Mouse (Mus musculus): ENCODE results near the gene H2-Ke6. TPM values are rescaled to one million over a fixed set of nuclear protein-coding genes. Genes with fewer than 3 reads are reported as not detected.

Gene H2-Ke6
- total RNA-seq (2021): 10 to 100 TPM; 69.9 to 82.3 TPM
- long read RNA-seq, experiment 1, transcript H2-Ke6-201 (9 exons, 965 nt): major isoform, 46 of 89 reads
- long read RNA-seq, experiment 1, transcript H2-Ke6-212 (8 exons, 1,133 nt): minor isoform, 8 of 89 reads
- long read RNA-seq, experiment 1, partial matches to known transcripts: 28 of 89 reads
- long read RNA-seq, experiment 1, other reads (novel, unspliced or antisense): 6 of 89 reads
- long read RNA-seq, experiment 2, transcript H2-Ke6-212 (8 exons, 1,133 nt): minor isoform, 6 of 70 reads
- long read RNA-seq, experiment 2, transcript H2-Ke6-201 (9 exons, 965 nt): major isoform, 52 of 70 reads
- long read RNA-seq, experiment 2, partial matches to known transcripts: 4 of 70 reads
- long read RNA-seq, experiment 2, other reads (novel, unspliced or antisense): 7 of 70 reads

GRCm38 (mm10) chr17:34027656-34028223 lies at the start of gene H2-Ke6:
Gene H2-Ke6, minus strand, starts transcription at chr17:34028060.
- intact Hi-C loops (cut with DNase I): no loop called here
- Histone ChIP-seq H3K4me3 (peak within 1 kb of the TSS; percentile 94), H3K27ac (peak within 1 kb of the TSS; percentile 94)
- peak; percentile 38 for TF ChIP-seq CTCF (IDR thresholded peaks at IDR 0.05)
- peak; percentile 95 for DNase-seq

DNA sequence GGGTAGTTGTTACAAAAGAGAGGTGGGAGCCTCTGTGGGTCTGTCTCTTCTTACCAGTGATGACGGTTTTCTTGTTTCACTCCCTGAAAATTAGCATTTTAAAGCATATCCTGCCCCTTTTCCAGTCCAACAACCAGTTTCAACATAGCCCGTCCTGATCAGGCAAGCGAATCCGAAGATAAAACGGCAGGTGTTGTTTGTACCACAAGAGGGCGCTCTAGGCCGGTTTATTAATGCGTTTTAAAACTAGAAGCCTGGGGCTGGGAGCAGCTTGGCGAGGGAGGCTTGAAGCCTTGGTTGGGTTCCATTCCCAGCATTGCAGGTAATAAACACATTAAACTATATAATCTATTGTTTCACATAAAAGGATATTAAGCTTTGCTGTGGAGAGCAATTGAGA lies 49.7 kb upstream of the H2-Ke6 start:
- peak; percentile 79 for TF ChIP-seq CTCF (IDR thresholded peaks at IDR 0.05)
- H3K27ac ChIP-seq: no peak overlapping the region
- peak; percentile 64 for DNase-seq
- intact Hi-C loops (cut with DNase I): loop anchor here (1.0 kb wide), 1 partner anchor 92 kb away; no protein-coding TSS in a partner anchor
- peak overlapping the region; percentile 51 for H3K4me3 ChIP-seq

- Histone ChIP-seq H3K27ac (no peak overlapping the region), H3K4me3 (no peak overlapping the region)
- peak; percentile 71 for DNase-seq
- intact Hi-C loops (cut with DNase I): no loop called here
- peak; percentile 81 for TF ChIP-seq CTCF (IDR thresholded peaks at IDR 0.05)
These were observed 47.4 kb upstream of the H2-Ke6 start for GRCm38 (mm10) chr17:34075271-34075670.

- TF ChIP-seq CTCF (IDR thresholded peaks at IDR 0.05): no peak
- Histone ChIP-seq H3K4me3 (no peak overlapping the region), H3K27ac (no peak overlapping the region)
- DNase-seq: no peak
- intact Hi-C loops (cut with DNase I): no loop called here
These were observed 44.2 kb upstream of the H2-Ke6 start for GRCm38 (mm10) chr17:34072091-34072490.

- no peak overlapping the region for H3K4me3 ChIP-seq
- intact Hi-C loops (cut with DNase I): no loop called here
- DNase-seq: no peak
- H3K27ac ChIP-seq: no peak overlapping the region
- TF ChIP-seq CTCF (IDR thresholded peaks at IDR 0.05): no peak
These were observed 41.0 kb upstream of the H2-Ke6 start for GRCm38 (mm10) chr17:34068864-34069263.

GRCm38 (mm10) chr17:34057224-34057623 lies 29.4 kb upstream of the H2-Ke6 start:
- intact Hi-C loops (cut with DNase I): no loop called here
- Histone ChIP-seq H3K4me3 (no peak overlapping the region), H3K27ac (no peak overlapping the region)
- no peak for TF ChIP-seq CTCF (IDR thresholded peaks at IDR 0.05)
- no peak for DNase-seq

DNA sequence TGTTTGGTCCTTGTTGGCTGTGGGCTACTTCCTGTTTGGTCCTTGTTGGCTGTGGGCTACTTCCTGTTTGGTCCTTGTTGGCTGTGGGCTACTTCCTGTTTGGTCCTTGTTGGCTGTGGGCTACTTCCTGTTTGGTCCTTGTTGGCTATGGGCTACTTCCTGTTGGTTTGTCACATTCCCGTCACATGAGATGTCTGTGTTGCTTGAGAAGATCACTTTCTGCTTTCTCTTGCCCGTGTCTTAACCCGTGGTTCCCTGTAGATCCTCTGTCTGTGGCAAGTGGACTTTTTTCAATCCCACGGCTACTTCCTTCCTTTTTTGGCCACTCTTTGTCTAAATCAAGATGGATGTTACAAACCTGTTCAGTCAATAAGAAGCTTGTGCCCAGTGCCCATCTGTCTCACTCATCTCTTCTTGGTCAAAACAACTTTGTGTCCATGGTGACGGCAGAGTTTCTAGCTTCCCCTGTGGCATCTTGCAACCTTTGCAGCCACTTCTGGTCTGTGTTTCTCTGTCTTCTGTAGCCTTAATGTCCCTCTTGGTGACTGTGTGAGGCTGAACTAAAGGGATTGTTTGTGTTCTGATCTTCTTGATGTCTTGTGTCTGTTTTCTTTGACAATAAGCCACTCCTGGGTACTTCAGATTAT lies 19.7 kb upstream of the H2-Ke6 start:
- no peak overlapping the region for H3K27ac ChIP-seq
- intact Hi-C loops (cut with DNase I): no loop called here
- no peak overlapping the region for H3K4me3 ChIP-seq
- no peak for TF ChIP-seq CTCF (IDR thresholded peaks at IDR 0.05)
- DNase-seq: no peak

DNA sequence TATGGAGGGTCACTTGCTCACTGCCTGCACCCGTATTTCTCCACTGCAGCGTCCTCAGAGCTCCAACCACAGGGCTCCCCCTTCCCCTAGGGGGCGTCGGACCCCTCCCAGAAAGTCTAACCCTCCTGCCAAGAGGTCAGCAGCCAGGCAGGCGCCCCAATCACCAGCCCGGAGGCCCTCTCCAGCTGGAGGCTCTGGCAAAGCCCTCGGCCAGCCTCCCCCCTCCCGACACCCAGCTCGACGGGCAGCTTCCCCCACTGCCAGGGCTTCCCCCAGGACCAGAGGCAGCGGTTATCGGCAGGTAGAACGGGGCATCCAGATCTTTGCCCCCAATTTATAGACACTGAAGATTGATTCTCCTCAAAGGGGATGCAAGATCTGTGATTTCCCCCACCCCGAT lies 18.1 kb upstream of the H2-Ke6 start:
- no peak for TF ChIP-seq CTCF (IDR thresholded peaks at IDR 0.05)
- Histone ChIP-seq H3K27ac (no peak overlapping the region), H3K4me3 (no peak overlapping the region)
- intact Hi-C loops (cut with DNase I): no loop called here
- DNase-seq: no peak

DNA sequence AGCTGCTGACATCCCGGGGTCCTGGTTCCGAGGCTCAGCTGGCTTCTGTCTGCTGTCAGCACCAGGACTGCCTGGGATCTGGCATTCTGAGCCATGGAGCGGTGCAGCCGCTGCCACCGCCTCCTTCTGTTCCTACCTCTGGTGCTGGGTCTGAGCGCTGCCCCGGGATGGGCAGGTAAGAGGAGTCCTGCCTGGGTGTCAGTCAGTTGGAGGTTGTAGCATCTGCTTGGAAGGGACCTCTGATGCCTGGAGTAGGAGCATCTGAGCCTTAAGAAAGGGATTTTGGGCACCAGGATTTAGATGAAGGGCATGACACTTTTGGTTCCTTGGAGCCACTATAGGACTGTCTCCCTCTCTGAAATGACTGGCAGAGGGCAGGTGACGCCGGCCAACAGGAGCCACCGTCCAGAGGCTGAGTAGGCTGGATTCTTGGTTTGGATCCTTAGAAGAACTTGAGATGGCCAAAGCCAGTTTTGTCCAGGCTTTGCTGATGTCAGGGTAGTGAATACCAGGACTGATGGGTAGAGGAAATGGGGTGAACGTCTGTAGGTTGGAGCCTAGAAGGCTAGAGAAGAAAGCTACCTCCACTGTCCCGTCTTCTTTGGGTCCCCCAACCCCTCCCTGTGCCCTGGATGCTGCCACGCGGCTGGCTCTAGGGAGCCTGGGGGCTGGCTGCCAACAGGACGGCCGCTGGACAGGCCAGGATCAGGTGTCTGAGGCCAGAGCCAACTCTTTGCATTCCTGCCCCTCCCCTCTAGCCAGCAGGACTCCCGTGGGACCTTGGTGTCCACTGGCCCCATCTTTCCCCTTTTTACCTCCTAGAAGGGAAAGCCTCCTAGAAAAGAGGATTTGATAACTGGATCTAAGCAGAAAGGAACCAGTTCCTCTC lies 11.9 kb upstream of the H2-Ke6 start:
- peak; percentile 94 for DNase-seq
- intact Hi-C loops (cut with DNase I): loop anchor here (5.0 kb wide), 1 partner anchor 67 kb away; no protein-coding TSS in a partner anchor
- Histone ChIP-seq H3K27ac (peak overlapping the region; percentile 81), H3K4me3 (peak overlapping the region; percentile 57)
- no peak for TF ChIP-seq CTCF (IDR thresholded peaks at IDR 0.05)

DNA sequence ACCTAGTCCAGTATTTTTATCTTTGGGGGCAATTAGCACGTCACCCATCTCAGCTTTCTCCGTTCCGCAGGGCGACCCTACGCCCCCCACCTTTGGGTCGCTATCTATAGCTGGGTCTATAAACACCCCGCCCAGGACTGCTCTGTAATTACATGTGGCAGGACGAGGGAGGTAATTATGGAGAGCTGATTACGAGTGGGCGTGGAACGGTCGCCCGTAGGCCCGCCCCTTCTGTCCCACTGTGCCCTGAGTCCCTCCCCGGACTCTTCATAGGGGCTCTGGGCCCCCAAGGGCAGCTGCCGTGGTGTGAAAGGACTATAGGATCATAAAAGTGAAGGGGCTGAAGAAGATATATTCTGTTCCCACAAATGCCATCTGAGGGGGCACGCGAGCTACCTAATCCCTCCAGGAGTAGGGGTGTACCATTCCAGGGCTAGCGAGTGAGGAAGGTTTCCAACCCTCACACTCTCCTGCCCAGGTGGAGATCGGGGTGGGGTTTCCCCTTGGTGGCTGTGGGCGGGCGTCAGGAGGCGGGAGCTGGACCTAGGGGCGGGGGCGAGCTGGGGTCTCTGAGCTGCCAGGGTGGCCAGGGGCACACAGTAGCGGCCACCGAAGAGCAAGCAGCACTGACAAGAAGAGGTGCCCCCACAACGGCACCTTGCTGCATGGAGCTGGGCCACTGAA lies 11.2 kb upstream of the H2-Ke6 start, which contains the start of gene Col11a2:
TSS of gene Col11a2 (plus strand) at position 560 of the 684 bp plus-strand sequence.
- peak; percentile 49 for DNase-seq
- H3K27ac ChIP-seq: peak within 1 kb of the TSS; percentile 81

GRCm38 (mm10) chr17:34038440-34038839 lies 10.6 kb upstream of the H2-Ke6 start:
- peak overlapping the region; percentile 57 for H3K4me3 ChIP-seq
- intact Hi-C loops (cut with DNase I): loop anchor here (5.0 kb wide), 1 partner anchor 69 kb away; no protein-coding TSS in a partner anchor
- peak overlapping the region; percentile 81 for H3K27ac ChIP-seq
- peak; percentile 65 for DNase-seq
- no peak for TF ChIP-seq CTCF (IDR thresholded peaks at IDR 0.05)

More for the DNA sequence above, 11.2 kb upstream of the H2-Ke6 start, which contains the start of gene Col11a2:
- TF ChIP-seq CTCF (IDR thresholded peaks at IDR 0.05): no peak
- peak within 1 kb of the TSS; percentile 57 for H3K4me3 ChIP-seq
- intact Hi-C loops (cut with DNase I): loop anchor here (5.0 kb wide), 1 partner anchor 68 kb away; no protein-coding TSS in a partner anchor

All from gastrocnemius, adult 2 months (tissue).